Mouse (Mus musculus): ENCODE results near the gene Casp2. TPM values are rescaled to one million over a fixed set of nuclear protein-coding genes. Genes with fewer than 3 reads are reported as not detected.

Casp2 gene
- polyA plus RNA-seq, 1 experiment from 2014 or later: 61.4 TPM

DNA sequence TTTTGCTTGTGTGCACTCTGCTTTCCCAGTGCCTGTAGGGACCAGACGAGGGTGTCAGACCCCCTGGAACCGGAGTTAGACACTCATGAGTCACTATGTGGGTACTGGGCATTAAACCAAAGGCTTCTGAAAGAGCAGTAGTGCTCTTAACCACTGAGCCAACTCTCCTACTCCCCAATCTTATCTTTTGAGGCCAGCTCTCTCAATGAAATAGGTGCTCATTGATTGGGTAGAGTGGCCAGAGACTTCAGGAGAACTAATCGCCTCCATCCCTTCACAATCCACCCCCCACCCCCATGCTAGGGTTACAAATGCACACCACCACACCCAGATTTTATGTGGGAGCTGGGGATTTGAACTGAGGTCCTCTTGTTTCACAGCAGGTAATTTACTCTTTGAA is 64.0 kb downstream of the Casp2 start:
- ATAC-seq (ENCODE audit: low FRiP score): no peak
- no peaks in the 10 kb centered on the region for H3K4me1 ChIP-seq
- no peak overlapping the region for H3K4me3 ChIP-seq
- peaks cover under 1% of the 10 kb centered on the region; the same call in 1 of the 2 replicates for H3K27me3 ChIP-seq
- no peaks in the 10 kb centered on the region for H3K9me3 ChIP-seq (replicated peaks)
- H3K4me2 ChIP-seq (replicated peaks): no peak overlapping the region
- H3K9ac ChIP-seq: no peak overlapping the region
- H3K27ac ChIP-seq: no peak overlapping the region
- H3K36me3 ChIP-seq: no peaks in the 10 kb centered on the region
- 75% methylated on average over 3 of the region's 3 CpGs for WGBS

DNA sequence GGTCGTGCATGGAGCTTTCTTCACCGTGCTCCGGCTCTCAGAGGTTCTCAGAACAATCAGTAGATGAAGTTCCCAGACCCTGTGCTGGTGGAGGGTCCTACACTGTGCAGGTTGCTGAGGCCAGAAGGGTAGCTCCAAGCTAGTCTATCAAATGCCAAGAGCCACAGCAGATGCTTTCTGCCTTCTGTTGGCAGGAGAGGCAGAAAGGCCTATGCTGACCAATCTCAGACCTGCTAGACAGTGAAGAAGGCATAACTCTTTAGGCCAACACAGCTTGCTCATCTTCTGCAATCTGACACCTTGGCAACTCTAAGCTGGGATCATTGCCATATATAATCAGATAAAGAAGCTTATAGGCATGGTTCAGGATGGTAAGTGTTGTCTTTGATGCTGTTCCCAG is 65.4 kb downstream of the Casp2 start:
- no peak for ATAC-seq (ENCODE audit: low FRiP score)
- 85% methylated on average over 3 of the region's 3 CpGs for WGBS
- no peak overlapping the region for H3K27ac ChIP-seq
- no peaks in the 10 kb centered on the region for H3K9me3 ChIP-seq (replicated peaks)
- H3K36me3 ChIP-seq: no peaks in the 10 kb centered on the region
- no peaks in the 10 kb centered on the region for H3K4me1 ChIP-seq
- H3K4me3 ChIP-seq: no peak overlapping the region
- H3K27me3 ChIP-seq: no peaks in the 10 kb centered on the region
- no peak overlapping the region for H3K4me2 ChIP-seq (replicated peaks)
- H3K9ac ChIP-seq: no peak overlapping the region

DNA sequence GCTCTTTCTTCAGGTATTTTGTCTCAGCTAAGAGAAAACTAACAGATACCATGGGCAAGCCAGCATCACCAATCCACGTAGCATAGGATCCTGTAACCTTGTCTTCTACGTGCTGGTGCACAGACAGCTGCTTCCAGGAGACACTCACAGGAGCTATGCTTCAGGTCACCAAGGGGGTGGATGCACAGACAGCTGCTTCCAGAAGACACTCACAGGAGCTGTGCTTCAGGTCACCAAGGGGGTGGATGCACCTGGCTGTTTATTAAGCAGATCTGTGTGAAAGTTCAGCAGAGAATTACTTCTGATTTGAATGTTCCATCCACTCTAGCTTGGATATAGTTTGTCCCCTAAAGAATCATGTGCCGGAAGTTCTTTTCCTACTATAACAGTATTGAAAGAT is 66.2 kb downstream of the Casp2 start:
- ATAC-seq (ENCODE audit: low FRiP score): no peak
- no peaks in the 10 kb centered on the region for H3K9me3 ChIP-seq (replicated peaks)
- no peak overlapping the region for H3K4me2 ChIP-seq (replicated peaks)
- H3K27me3 ChIP-seq: no peaks in the 10 kb centered on the region
- no peaks in the 10 kb centered on the region for H3K4me1 ChIP-seq
- H3K9ac ChIP-seq: no peak overlapping the region
- no peak overlapping the region for H3K4me3 ChIP-seq
- no peaks in the 10 kb centered on the region for H3K36me3 ChIP-seq
- H3K27ac ChIP-seq: no peak overlapping the region
- WGBS: 91% methylated on average over 3 of the region's 3 CpGs

Other genes with a start within 250 kb of the Casp2 start
- gene Sva, start 226.6 kb upstream of the Casp2 start, polyA plus RNA-seq (2016; fragmentation: Nextera tagmentation; extraction: Ambion mirVana): not detected in 2 replicates
- not detected in 2 replicates for gene Tas2r139, start 124.0 kb upstream of the Casp2 start, polyA plus RNA-seq (2016; fragmentation: Nextera tagmentation; extraction: Ambion mirVana)
- gene Tas2r144, start 49.7 kb upstream of the Casp2 start, polyA plus RNA-seq (2016; fragmentation: Nextera tagmentation; extraction: Ambion mirVana): not detected in 2 replicates
- 16.2 and 18.8 TPM in 2 replicates for gene Gstk1, start 19.1 kb upstream of the Casp2 start, polyA plus RNA-seq (2016; fragmentation: Nextera tagmentation; extraction: Ambion mirVana)
- 0.81 and 1.4 TPM in 2 replicates for gene Tmem139, start 3.0 kb upstream of the Casp2 start, polyA plus RNA-seq (2016; fragmentation: Nextera tagmentation; extraction: Ambion mirVana)
- 1.4 and 1.7 TPM in 2 replicates for gene Clcn1, start 21.7 kb downstream of the Casp2 start, polyA plus RNA-seq (2016; fragmentation: Nextera tagmentation; extraction: Ambion mirVana)
- gene Fam131b, start 59.7 kb downstream of the Casp2 start, polyA plus RNA-seq (2016; fragmentation: Nextera tagmentation; extraction: Ambion mirVana): 4.3 and 4.9 TPM in 2 replicates
- gene Zyx, start 84.6 kb downstream of the Casp2 start, polyA plus RNA-seq (2016; fragmentation: Nextera tagmentation; extraction: Ambion mirVana): 71.4 and 82.5 TPM in 2 replicates
- 1.9 and 2.4 TPM in 2 replicates for gene Epha1, start 108.3 kb downstream of the Casp2 start, polyA plus RNA-seq (2016; fragmentation: Nextera tagmentation; extraction: Ambion mirVana)
- not detected in 2 replicates for gene Tas2r143, start 135.3 kb downstream of the Casp2 start, polyA plus RNA-seq (2016; fragmentation: Nextera tagmentation; extraction: Ambion mirVana)
- gene Tas2r135, start 140.4 kb downstream of the Casp2 start, polyA plus RNA-seq (2016; fragmentation: Nextera tagmentation; extraction: Ambion mirVana): not detected in 2 replicates
- gene Tas2r126, start 169.6 kb downstream of the Casp2 start, polyA plus RNA-seq (2016; fragmentation: Nextera tagmentation; extraction: Ambion mirVana): not detected in 2 replicates
- not detected in 2 replicates for gene Olfr458, start 200.2 kb downstream of the Casp2 start, polyA plus RNA-seq (2016; fragmentation: Nextera tagmentation; extraction: Ambion mirVana)
- gene Olfr457, start 211.3 kb downstream of the Casp2 start, polyA plus RNA-seq (2016; fragmentation: Nextera tagmentation; extraction: Ambion mirVana): not detected in 2 replicates
- gene Olfr456, start 222.2 kb downstream of the Casp2 start, polyA plus RNA-seq (2016; fragmentation: Nextera tagmentation; extraction: Ambion mirVana): not detected in 2 replicates